Mouse (Mus musculus): ENCODE data around the gene Slc30a10.

DNA sequence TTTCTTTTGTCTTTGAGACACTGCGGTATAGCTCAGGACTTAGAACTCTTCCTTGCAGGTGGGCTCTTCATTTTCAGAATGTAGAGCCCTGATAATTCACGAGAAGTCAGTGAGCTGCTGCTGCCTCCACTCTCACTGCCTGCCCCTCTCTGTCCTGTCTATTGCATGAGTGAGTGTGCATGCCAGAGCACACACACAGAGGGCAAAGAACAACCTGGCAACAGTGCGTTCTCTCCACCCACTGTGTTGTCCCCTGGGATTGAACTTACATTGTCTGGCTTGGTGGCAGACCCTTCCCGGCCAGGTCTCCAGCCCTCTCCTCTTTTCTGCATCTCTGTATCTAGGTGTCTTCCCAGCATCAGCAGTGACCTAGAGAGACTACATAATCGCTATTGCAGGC is 28.1 kb upstream of the Slc30a10 start:
- no peak for TF ChIP-seq CTCF (conservative IDR thresholded peaks at IDR 0.05; ENCODE audit: low read length)
- TF ChIP-seq POU5F1 (IDR thresholded peaks at IDR 0.05; ENCODE audit: borderline replicate concordance, low read length) = no peak
